Mouse (Mus musculus) adrenal gland, postnatal 14 days (tissue): ENCODE data around the gene Gja4. TPM values are rescaled to one million over a fixed set of nuclear protein-coding genes. Genes with fewer than 3 reads are reported as not detected.

Experiments
- total RNA-seq: library from RNA; stranded (reverse); gene quantifications from 2 replicates; pipeline ENCODE4 v1.2.3, GENCODE M21; 2021

The Gja4 gene
- total RNA-seq, 1 experiment from 2014 or later = 10.0 TPM

Other genes starting within 250 kb of the Gja4 start
- gene Zmym6, start 236.7 kb downstream of the Gja4 start, total RNA-seq = 13.6 and 14.5 TPM in 2 replicates
- gene Tmem35b, start 190.3 kb downstream of the Gja4 start, total RNA-seq = 11.1 and 12.2 TPM in 2 replicates
- gene Dlgap3, start 144.8 kb downstream of the Gja4 start, total RNA-seq = 6.7 and 6.8 TPM in 2 replicates
- 36.3 and 44.5 TPM in 2 replicates for gene Smim12, start 70.3 kb downstream of the Gja4 start, total RNA-seq
- 0.26 TPM in 1 of 2 replicates, not detected in the other for gene Gjb3, start 16.8 kb upstream of the Gja4 start, total RNA-seq
- gene Gjb4, start 40.0 kb upstream of the Gja4 start, total RNA-seq = not detected in 2 replicates
- 0.37 and 0.49 TPM in 2 replicates for gene Gjb5, start 44.1 kb upstream of the Gja4 start, total RNA-seq